Mouse (Mus musculus) G1E-ER4 (cell line): ENCODE measurements around the gene Lenep. TPM values are rescaled to one million over a fixed set of nuclear protein-coding genes. Genes with fewer than 3 reads are reported as not detected.

Experiments used
- GATA1 ChIP-seq: IDR thresholded peaks from one replicate; pipeline ENCODE4 v1.8.0; 2012; ENCODE audit warnings: low read length, inconsistent platforms
- polyA plus RNA-seq: library from polyadenylated mRNA; stranded (reverse); fragments of >175 nt; gene quantifications from 2 replicates; pipeline ENCODE4 v1.2.3, GENCODE M21; 2012

Gene Lenep
- polyA plus RNA-seq, 1 experiment = 0.08 TPM

DNA sequence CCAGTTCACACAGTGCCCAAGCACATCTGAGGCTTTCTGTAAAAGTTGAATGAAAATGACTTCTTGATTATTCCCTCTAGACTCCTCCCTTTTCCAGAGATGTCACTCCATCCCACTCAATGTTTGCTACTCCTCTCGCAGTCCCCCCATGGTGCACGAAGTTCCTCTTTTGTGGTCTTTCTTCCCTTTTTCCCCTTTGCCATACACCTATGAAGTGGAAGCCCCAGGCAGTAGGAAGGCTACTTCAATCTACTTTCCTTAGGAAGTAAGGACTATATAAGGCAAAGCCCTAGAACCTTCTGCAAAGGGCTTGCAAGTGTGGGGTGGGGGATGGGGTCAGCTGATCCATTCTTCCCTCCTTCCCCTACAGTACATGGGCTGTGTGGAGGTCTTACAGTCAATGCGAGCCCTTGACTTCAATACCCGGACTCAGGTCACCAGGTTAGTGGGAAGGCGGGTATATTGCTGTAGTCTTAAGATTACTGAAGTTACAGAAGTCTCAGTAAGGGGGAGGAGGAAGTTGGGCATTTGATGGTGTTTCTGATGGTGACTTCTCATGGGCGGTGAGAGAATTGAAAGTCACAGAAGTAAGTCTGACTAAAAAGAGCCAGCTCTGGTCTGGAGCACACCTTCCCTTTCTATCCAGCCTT, 20.1 kb upstream of the Lenep start:
- TF ChIP-seq GATA1 = no peak

GRCm38 (mm10) chr3:89421810-89422473, 19.3 kb upstream of the Lenep start:
- TF ChIP-seq GATA1 = no peak

DNA sequence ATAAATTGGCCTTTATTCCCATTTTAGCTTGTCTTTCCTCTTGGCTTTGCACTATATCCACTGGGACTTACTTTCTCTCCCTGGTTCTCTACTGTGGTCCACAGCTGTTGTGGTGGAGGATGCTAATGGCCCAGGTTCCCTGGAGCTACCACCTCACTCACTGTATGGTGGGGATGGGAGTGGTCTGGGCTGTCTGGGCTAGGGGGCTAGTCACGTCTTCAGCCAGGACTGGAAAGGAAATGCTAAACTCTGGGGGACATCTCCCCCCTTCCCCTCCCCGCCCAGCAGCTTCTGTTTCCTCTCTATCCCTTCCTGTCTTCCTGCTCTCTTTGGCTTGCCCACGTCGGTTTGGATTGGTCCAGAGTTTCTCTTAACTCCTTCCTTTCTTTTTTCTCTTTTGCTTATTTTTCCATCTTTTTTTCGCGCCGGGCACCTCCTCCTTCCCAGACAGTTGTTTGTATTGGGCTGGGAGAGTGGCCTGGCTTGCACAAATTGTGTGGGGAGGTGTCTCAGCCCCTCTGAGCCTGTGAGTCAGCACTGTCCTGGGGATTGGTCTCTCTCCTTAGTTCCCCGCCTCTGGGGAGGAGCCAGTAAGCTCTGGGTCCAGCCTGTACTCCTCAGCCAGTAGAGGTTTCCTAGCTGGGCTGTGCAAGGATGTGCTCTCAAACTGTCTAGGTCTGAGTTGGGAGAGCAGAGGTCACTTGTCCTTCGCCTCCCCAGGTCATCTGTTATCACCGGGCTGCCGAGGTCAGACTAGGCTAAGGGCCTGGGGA, 18.6 kb upstream of the Lenep start:
- no peak for TF ChIP-seq GATA1

- TF ChIP-seq GATA1 = no peak
Observed at GRCm38 (mm10) chr3:89420421-89420820, 17.8 kb upstream of the Lenep start.

DNA sequence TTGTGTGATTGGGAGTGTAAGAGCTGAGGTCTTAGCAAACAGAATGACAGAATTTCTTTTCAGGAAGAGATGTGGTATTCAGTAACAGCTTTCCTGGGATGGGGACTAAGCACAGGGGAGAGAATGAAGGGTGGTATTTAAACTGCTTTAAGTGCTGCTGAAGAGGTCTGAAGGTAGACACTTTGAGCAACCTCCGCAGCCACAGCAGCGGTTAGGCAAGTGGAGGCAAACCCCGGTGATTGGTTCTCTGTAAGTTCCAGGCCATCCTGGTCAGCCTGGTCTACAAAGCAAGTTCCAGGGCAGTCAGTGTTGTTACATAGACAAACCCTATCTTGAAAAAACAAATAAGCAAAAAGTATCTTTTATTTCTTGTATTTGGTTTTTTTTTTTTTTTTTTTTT, 17.4 kb upstream of the Lenep start:
- TF ChIP-seq GATA1 = no peak

DNA sequence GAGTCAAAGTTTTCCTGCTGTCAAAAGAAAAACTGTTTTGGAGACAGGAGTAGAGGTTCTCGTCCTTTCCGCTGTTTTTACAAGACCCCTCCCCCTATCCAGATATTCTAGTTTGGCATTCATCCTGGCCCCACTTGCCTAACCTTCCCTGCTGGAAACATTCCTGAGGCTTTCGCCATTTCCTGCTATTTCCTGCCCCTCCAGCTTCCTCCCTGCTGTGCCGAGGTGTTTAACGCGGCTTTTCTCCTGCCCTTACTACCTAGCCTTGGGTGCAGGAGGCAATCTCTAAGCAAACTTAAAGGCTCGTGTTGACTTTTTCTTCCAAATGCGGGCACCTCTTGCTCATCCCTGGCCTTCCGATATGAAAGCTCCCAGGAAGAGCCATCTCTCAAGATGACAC, 17.0 kb upstream of the Lenep start:
- TF ChIP-seq GATA1 = no peak

GRCm38 (mm10) chr3:89418861-89419250, 16.3 kb upstream of the Lenep start:
- no peak for TF ChIP-seq GATA1

DNA sequence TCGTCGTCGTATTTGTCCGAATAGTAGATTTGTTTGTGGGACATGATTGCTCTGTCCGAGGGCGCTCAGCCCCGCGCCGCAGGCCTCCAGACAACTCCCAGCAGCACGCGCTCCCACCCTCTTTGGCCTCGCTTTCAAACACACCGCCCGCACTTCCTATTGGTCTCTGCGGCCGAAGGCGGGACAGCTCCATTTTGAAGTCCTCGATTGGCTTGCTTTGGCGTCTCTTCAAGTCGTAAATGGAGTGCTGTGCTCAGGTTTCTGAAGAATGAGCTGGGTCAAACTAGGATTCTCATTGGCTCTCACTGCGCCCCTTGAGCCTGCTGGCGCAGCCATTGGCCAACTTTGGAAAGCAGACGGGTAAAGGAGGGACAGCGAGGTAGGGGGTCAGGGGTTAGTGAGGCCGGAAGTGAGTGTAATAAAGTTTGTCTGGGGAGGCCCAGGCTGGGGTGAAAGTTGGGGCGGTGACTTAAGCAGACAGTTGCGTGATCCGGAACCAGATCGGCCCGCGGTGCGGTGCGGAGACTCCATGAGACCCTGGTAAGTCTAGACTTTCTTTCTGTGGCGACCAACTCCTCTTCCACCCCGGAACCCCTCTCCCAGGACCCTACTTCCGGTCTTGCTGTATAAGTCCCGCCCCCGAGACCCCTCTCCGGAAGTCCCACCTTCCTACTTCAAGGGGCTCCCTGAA, 15.7 kb upstream of the Lenep start, which contains the start of the genes Cks1b and Shc1:
Gene Cks1b (minus strand): TSS at position 214 of the 691 bp plus-strand sequence.
Gene Shc1 (plus strand): TSS at position 274 of the 691 bp plus-strand sequence.
- no peak for TF ChIP-seq GATA1

DNA sequence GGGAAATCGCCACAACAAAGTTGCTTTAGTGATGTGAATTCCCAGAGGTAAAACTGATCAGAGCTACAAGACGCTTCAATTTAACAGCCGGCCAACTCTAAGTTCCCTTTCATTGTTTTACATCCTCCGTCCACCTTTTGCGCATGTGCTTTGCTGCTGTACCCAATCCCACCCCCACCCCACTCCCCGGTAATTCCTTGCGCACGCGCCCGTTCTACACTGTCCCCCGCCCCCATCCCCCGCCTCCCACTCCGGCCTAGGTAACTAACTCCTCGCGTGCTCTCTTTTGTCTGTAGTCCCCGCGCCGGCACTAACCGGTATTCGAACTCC, 15.2 kb upstream of the Lenep start:
- no peak for TF ChIP-seq GATA1

GRCm38 (mm10) chr3:89417131-89417530, 14.5 kb upstream of the Lenep start:
- TF ChIP-seq GATA1 = no peak

- no peak for TF ChIP-seq GATA1
Observed at GRCm38 (mm10) chr3:89416158-89416557, 13.6 kb upstream of the Lenep start.

- TF ChIP-seq GATA1 = no peak
Observed at GRCm38 (mm10) chr3:89411490-89412393, 9.1 kb upstream of the Lenep start, which contains the start of gene Flad1. TSS of gene Flad1 (minus strand) at chr3:89411870.

DNA sequence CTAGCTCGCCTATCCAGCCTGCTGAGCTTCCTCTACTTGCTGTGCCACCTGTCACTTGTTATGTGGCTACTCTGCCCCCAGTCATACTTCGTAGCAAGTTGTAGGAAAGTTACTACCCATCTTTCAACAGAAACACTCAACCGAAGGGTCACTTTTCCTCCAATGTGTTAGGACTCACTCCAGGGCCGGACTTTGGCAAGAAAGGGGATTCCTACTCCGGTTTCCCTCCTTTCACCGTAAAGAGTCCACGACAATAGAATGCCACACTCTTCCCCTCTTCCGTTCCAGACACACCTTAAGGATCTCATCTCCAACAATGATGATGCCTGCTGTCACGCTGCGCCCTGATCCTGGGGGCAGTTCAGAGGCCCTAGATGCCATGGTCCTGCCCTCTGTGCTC, 8.3 kb upstream of the Lenep start:
- no peak for TF ChIP-seq GATA1

DNA sequence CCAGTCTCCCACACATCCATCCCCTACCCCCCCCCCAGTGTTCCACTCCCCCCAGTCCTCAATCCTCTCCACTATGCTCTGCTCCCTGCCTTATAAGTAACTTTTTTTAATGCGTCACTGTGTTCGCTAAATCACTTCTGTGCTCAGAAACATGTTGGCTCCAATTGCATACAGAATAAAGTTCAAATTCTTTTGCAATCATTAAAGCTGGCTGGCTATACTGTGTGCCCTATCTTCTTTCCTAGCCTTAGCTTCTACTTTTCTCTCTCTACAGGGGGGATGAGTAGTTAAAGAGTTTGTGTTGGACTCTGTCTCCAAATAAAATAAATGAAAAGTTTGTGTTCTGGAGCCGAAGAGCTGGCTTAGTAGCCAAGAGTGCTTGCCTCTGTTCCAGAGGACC, 7.1 kb upstream of the Lenep start:
- TF ChIP-seq GATA1 = no peak

- no peak for TF ChIP-seq GATA1
Observed at GRCm38 (mm10) chr3:89408448-89408847, 5.9 kb upstream of the Lenep start.

DNA sequence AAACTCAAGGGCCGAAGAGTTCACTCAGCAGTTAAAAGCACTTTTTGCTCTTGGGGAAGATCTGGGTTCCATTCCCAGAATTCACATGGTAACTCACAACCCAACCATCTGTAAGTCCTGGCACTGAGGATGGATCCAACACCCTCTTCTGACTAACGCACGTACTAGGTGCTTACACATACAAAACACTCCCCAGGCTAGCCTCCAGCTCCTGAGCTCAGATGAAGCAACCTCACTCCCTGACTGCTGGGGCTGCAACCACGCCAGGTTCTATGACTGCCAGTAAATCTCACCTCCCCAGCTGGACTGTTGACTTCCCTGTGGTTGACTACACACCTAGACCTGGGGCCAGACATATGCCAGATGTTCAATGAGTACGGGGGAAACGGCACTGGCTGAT, 4.3 kb upstream of the Lenep start:
- TF ChIP-seq GATA1 = no peak
